Mouse (Mus musculus): ENCODE results near the gene Arel1. TPM values are rescaled to one million over a fixed set of nuclear protein-coding genes. Genes with fewer than 3 reads are reported as not detected.

Arel1 gene
- polyA plus RNA-seq, 1 experiment from 2014 or later, result 13.5 TPM

DNA sequence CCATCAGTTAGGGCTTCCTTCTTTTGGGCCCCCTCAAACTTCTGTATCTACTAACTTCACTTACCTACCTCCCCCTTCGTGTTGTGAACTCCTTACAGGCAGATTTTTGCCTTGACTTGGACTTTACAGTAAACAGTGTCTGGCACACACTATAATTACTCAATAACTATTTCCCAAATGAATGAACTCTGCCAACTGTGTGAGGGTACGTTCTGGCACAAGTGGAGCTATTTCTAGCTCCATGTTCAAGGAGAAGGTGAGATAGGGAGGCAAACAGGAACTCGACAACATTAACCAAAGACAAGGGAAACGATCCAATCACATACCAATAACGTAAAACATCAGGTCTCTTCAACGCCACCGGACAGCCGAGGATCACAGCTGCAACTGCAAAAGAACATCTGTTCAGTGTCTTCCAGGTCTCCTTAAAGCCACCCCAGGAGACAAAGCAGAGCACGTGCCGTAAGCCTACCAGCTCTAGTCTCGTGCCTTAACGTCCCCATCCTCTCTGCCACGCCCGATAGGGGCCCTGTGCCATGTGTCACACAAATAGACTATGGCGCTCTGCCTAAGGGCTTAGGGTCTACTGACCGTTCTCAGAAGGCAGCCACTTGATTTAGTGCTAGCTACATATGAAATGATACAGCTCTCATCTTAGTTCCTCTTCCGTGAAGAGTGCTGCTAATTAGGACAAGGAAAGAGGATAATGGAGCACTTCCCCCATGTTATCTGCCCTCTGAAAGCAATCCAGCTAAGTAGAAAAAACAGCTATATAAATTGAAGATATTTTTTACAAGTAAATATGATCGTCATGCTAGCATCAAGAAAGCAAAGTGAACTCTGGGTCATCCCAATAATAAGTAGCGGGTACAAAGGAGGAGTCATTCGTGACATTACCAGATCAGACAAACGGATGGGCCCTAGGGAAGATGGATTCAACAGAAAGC is 27.4 kb downstream of the Arel1 start:
- Histone ChIP-seq H3K4me3 (ENCODE audit: low read depth, low read length) (no peak overlapping the region), H3K27me3 (replicated peaks; ENCODE audit: control insufficient read depth, insufficient read depth, low read length) (no peaks in the 10 kb centered on the region), H3K9me3 (ENCODE audit: control insufficient read depth, low read length) (no peaks in the 10 kb centered on the region), H3K4me2 (ENCODE audit: low read length) (no peak overlapping the region), H3K36me3 (ENCODE audit: control insufficient read depth, insufficient read depth, low read length) (peaks cover 49% of the 10 kb centered on the region), H3K4me1 (replicated peaks; ENCODE audit: control insufficient read depth, insufficient read depth, low read length) (no peaks in the 10 kb centered on the region), H3K9ac (ENCODE audit: low read length) (no peak overlapping the region), H3K27ac (ENCODE audit: low read depth) (no peak overlapping the region)
- DNase-seq (ENCODE audit: low spot score), result no peak
- WGBS, result 82% methylated on average over 21 of the region's 21 CpGs
- ATAC-seq (replicated peaks; ENCODE audit: low FRiP score, low TSS enrichment, low read depth), result no peak

DNA sequence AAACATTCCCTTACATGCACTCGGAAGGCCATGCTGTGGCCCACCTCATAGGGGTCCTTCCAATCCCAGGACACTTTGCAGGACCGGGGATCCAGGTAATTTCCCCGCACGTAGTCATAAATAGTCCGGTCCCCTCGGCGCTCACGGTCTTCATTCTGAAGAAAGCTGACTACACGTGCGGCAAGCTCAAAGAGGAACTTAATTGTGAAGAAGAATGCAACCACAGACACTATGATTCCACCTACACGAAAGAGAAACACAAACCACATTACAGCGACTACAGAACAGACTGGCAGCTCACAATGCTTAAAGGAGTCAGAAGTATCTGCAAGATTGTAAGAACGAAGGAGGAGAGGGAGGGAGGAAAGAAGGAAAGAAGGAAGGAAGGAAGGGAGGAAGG is 29.0 kb downstream of the Arel1 start:
- Histone ChIP-seq H3K27ac (ENCODE audit: low read depth) (no peak overlapping the region), H3K9me3 (ENCODE audit: control insufficient read depth, low read length) (no peaks in the 10 kb centered on the region), H3K4me3 (ENCODE audit: low read depth, low read length) (no peak overlapping the region), H3K9ac (ENCODE audit: low read length) (no peak overlapping the region), H3K4me2 (ENCODE audit: low read length) (no peak overlapping the region), H3K36me3 (ENCODE audit: control insufficient read depth, insufficient read depth, low read length) (peaks cover 46% of the 10 kb centered on the region), H3K4me1 (replicated peaks; ENCODE audit: control insufficient read depth, insufficient read depth, low read length) (no peaks in the 10 kb centered on the region), H3K27me3 (replicated peaks; ENCODE audit: control insufficient read depth, insufficient read depth, low read length) (no peaks in the 10 kb centered on the region)
- DNase-seq (ENCODE audit: low spot score) (no peak), ATAC-seq (replicated peaks; ENCODE audit: low FRiP score, low TSS enrichment, low read depth) (no peak)
- 90% methylated on average over 13 of the region's 13 CpGs for WGBS

DNA sequence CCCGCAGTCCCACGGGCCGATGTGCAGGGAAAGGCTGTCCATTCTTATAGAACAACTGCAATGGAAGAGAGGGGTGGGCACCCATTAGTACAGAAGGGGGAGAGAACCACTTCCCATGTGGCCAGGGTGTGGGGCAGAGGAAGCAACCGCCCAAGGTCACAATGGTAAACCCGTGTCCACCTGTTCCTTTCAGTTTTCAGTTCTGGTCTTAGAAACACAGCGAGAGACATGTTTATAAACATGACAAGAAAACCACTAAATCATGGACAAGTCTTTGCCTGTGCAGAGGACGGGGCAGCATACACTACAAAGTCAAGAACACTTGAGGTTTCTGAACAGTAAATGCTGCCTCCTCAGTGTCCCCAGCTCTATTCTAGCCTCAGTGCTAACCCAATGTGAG is 30.4 kb downstream of the Arel1 start:
- Histone ChIP-seq H3K9ac (ENCODE audit: low read length) (no peak overlapping the region), H3K27me3 (replicated peaks; ENCODE audit: control insufficient read depth, insufficient read depth, low read length) (no peaks in the 10 kb centered on the region), H3K4me2 (ENCODE audit: low read length) (no peak overlapping the region), H3K4me1 (replicated peaks; ENCODE audit: control insufficient read depth, insufficient read depth, low read length) (no peaks in the 10 kb centered on the region), H3K9me3 (ENCODE audit: control insufficient read depth, low read length) (no peaks in the 10 kb centered on the region), H3K36me3 (ENCODE audit: control insufficient read depth, insufficient read depth, low read length) (peaks cover 40% of the 10 kb centered on the region), H3K4me3 (ENCODE audit: low read depth, low read length) (no peak overlapping the region), H3K27ac (ENCODE audit: low read depth) (no peak overlapping the region)
- WGBS, result 74% methylated on average over 7 of the region's 7 CpGs
- DNase-seq (ENCODE audit: low spot score), result no peak
- ATAC-seq (replicated peaks; ENCODE audit: low FRiP score, low TSS enrichment, low read depth), result no peak

DNA sequence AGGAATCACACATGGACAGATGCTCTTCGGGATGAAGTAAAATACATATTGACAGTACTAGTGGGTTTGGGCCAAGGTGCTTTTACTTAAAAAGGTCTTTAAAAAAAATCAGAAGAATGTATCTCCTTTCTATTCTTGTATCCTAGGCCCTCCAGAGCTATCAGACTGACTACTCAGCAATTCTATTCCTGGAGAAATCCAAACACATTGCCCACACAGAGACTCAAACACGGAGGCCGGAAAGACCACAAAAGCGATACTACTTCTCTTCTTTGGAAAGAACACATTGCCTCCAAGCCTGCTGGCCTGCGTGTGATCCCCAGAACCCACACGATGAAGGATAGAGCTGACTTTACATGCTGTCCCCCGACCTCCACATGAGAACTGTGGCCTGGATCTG is 31.6 kb downstream of the Arel1 start:
- Histone ChIP-seq H3K4me3 (ENCODE audit: low read depth, low read length) (no peak overlapping the region), H3K9ac (ENCODE audit: low read length) (no peak overlapping the region), H3K9me3 (ENCODE audit: control insufficient read depth, low read length) (no peaks in the 10 kb centered on the region), H3K27ac (ENCODE audit: low read depth) (no peak overlapping the region), H3K27me3 (replicated peaks; ENCODE audit: control insufficient read depth, insufficient read depth, low read length) (no peaks in the 10 kb centered on the region), H3K36me3 (ENCODE audit: control insufficient read depth, insufficient read depth, low read length) (peaks cover 47% of the 10 kb centered on the region), H3K4me1 (replicated peaks; ENCODE audit: control insufficient read depth, insufficient read depth, low read length) (no peaks in the 10 kb centered on the region), H3K4me2 (ENCODE audit: low read length) (no peak overlapping the region)
- 91% methylated on average over 7 of the region's 7 CpGs for WGBS
- ATAC-seq (replicated peaks; ENCODE audit: low FRiP score, low TSS enrichment, low read depth) (no peak), DNase-seq (ENCODE audit: low spot score) (no peak)

DNA sequence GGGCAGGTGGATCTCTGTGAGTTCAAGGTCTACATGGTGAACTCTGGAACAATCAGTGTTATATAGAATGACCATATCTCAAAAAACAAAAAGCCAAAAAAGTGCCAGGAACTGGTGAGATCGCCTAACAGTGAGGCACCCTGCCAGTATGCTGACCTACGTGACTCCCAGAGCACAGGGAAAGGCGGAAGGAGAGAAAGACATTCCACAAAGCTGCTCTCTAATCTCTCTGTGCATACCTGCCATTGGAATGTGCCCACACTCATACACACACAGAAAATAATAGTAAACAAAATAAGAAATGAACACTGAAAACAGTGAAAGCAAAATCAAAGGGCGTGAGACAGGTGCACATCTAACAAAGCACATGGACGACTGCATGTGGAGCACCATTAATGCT is 35.4 kb downstream of the Arel1 start:
- Histone ChIP-seq H3K9ac (ENCODE audit: low read length) (no peak overlapping the region), H3K4me1 (replicated peaks; ENCODE audit: control insufficient read depth, insufficient read depth, low read length) (no peaks in the 10 kb centered on the region), H3K27ac (ENCODE audit: low read depth) (no peak overlapping the region), H3K36me3 (ENCODE audit: control insufficient read depth, insufficient read depth, low read length) (peaks cover 50% of the 10 kb centered on the region), H3K9me3 (ENCODE audit: control insufficient read depth, low read length) (no peaks in the 10 kb centered on the region), H3K27me3 (replicated peaks; ENCODE audit: control insufficient read depth, insufficient read depth, low read length) (no peaks in the 10 kb centered on the region), H3K4me2 (ENCODE audit: low read length) (no peak overlapping the region), H3K4me3 (ENCODE audit: low read depth, low read length) (no peak overlapping the region)
- 77% methylated on average over 5 of the region's 5 CpGs for WGBS
- ATAC-seq (replicated peaks; ENCODE audit: low FRiP score, low TSS enrichment, low read depth) (no peak), DNase-seq (ENCODE audit: low spot score) (no peak)

DNA sequence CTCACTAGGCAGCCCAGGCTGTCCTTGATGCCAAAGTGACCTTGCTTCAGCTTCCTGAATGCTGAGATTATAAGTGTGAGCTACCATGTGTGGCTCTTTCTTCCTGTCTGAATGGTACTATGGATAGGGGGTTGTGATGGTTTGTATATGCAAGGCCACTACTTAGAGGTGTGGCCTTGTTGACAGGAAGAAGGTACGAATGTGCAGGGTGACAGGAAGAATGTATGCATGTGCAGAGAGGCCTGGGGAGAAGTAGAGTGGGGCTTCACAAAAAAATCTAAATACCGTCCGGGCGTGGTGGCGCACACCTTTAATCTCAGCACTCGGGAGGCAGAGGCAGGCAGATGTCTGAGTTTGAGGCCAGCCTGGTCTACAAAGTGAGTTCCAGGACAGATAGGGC is 38.5 kb downstream of the Arel1 start:
- Histone ChIP-seq H3K4me1 (replicated peaks; ENCODE audit: control insufficient read depth, insufficient read depth, low read length) (no peaks in the 10 kb centered on the region), H3K27ac (ENCODE audit: low read depth) (no peak overlapping the region), H3K27me3 (replicated peaks; ENCODE audit: control insufficient read depth, insufficient read depth, low read length) (no peaks in the 10 kb centered on the region), H3K4me3 (ENCODE audit: low read depth, low read length) (no peak overlapping the region), H3K9me3 (ENCODE audit: control insufficient read depth, low read length) (no peaks in the 10 kb centered on the region), H3K9ac (ENCODE audit: low read length) (no peak overlapping the region), H3K4me2 (ENCODE audit: low read length) (no peak overlapping the region), H3K36me3 (ENCODE audit: control insufficient read depth, insufficient read depth, low read length) (peaks cover 58% of the 10 kb centered on the region)
- no peak for ATAC-seq (replicated peaks; ENCODE audit: low FRiP score, low TSS enrichment, low read depth)
- no peak for DNase-seq (ENCODE audit: low spot score)
- 84% methylated on average over 6 of the region's 6 CpGs for WGBS

DNA sequence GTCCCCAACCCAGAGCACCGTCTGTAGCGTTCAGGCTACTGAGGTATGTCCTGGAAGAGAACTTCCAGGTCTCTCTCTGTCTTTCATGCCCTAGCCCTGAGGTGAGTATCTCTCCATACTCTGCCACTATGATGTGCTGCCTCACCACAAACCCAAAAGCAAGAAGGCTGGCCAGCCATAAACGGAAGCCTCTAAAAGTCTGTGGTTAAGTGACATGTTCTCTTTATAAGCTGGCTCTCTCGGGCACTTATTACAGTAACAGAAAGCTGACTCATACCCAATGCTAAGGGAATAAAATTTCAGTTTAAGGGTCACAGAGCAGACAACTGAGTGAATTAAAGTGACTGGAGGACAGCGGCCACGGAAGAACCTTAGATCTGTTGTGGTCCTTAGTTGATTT is 44.2 kb downstream of the Arel1 start:
- DNase-seq (ENCODE audit: low spot score) (no peak), ATAC-seq (replicated peaks; ENCODE audit: low FRiP score, low TSS enrichment, low read depth) (no peak)
- Histone ChIP-seq H3K4me2 (ENCODE audit: low read length) (no peak overlapping the region), H3K36me3 (ENCODE audit: control insufficient read depth, insufficient read depth, low read length) (peaks cover 68% of the 10 kb centered on the region), H3K9me3 (ENCODE audit: control insufficient read depth, low read length) (no peaks in the 10 kb centered on the region), H3K9ac (ENCODE audit: low read length) (no peak overlapping the region), H3K4me1 (replicated peaks; ENCODE audit: control insufficient read depth, insufficient read depth, low read length) (no peaks in the 10 kb centered on the region), H3K4me3 (ENCODE audit: low read depth, low read length) (no peak overlapping the region), H3K27me3 (replicated peaks; ENCODE audit: control insufficient read depth, insufficient read depth, low read length) (no peaks in the 10 kb centered on the region), H3K27ac (ENCODE audit: low read depth) (no peak overlapping the region)
- 93% methylated on average over 6 of the region's 6 CpGs for WGBS

DNA sequence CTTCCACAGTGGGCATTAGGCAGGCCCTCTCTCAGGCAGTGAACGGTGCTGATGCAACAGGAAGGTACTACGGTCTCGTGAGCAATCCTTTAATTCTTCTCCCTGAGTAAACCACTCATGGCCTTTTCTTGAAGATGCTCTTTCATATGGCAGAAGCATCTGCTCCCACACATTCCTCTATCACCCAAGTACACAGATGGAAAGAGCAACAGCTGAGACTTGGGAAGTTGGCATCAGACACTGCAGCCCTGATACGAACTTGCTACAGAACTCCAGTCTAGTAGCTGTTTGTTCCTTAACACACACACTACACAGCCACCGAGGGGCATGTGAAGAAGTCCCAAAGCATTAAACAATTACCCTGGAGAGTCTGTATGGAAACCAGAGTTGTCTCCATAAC is 46.4 kb downstream of the Arel1 start:
- Histone ChIP-seq H3K4me2 (ENCODE audit: low read length) (no peak overlapping the region), H3K9me3 (ENCODE audit: control insufficient read depth, low read length) (no peaks in the 10 kb centered on the region), H3K4me3 (ENCODE audit: low read depth, low read length) (no peak overlapping the region), H3K36me3 (ENCODE audit: control insufficient read depth, insufficient read depth, low read length) (peaks cover 67% of the 10 kb centered on the region), H3K9ac (ENCODE audit: low read length) (no peak overlapping the region), H3K27me3 (replicated peaks; ENCODE audit: control insufficient read depth, insufficient read depth, low read length) (no peaks in the 10 kb centered on the region), H3K27ac (ENCODE audit: low read depth) (no peak overlapping the region), H3K4me1 (replicated peaks; ENCODE audit: control insufficient read depth, insufficient read depth, low read length) (no peaks in the 10 kb centered on the region)
- DNase-seq (ENCODE audit: low spot score), result no peak
- no peak for ATAC-seq (replicated peaks; ENCODE audit: low FRiP score, low TSS enrichment, low read depth)
- WGBS, result 95% methylated on average over 5 of the region's 5 CpGs

DNA sequence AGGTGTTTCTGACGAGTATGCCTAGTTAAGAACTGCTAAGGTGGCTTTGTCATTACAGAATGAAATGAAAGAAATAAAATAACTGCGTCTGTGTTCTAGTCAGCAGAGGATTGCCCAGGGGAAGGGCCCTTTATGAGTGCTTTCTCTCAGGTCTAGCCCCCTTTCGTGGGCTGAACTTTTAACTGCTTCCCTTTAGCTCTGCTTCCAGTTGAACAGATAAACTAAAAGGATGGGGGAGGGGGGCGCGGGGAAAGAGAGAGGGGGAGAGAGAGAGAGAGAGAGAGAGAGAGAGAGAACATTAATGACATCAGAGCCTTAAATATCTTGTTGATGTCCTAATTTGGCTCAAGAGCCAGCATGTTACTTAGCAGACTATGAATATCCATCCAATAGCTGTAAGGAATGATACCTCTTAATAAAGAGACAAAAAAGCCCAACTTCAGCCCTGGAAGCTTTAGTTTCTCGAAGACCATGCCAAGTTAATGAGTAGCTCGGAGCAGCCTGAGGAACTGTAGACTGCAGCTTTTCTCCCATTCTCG is 48.8 kb downstream of the Arel1 start:
- Histone ChIP-seq H3K4me3 (ENCODE audit: low read depth, low read length) (no peak overlapping the region), H3K4me1 (replicated peaks; ENCODE audit: control insufficient read depth, insufficient read depth, low read length) (no peaks in the 10 kb centered on the region), H3K9me3 (ENCODE audit: control insufficient read depth, low read length) (no peaks in the 10 kb centered on the region), H3K9ac (ENCODE audit: low read length) (no peak overlapping the region), H3K27ac (ENCODE audit: low read depth) (no peak overlapping the region), H3K36me3 (ENCODE audit: control insufficient read depth, insufficient read depth, low read length) (peaks cover 68% of the 10 kb centered on the region), H3K4me2 (ENCODE audit: low read length) (no peak overlapping the region), H3K27me3 (replicated peaks; ENCODE audit: control insufficient read depth, insufficient read depth, low read length) (no peaks in the 10 kb centered on the region)
- no peak for DNase-seq (ENCODE audit: low spot score)
- ATAC-seq (replicated peaks; ENCODE audit: low FRiP score, low TSS enrichment, low read depth), result no peak
- WGBS, result 73% methylated on average over 8 of the region's 8 CpGs
